Mouse (Mus musculus) stomach, postnatal 0 days (tissue): ENCODE measurements around the gene Plin1. TPM values are rescaled to one million over a fixed set of nuclear protein-coding genes. Genes with fewer than 3 reads are reported as not detected.

ENCODE experiments used
- ATAC-seq: fragments of 200-750 bp; cut with Nextera tagmentation; 2 replicates; pipeline ENCODE4 v1.8.0; 2017; ENCODE audit not compliant: low FRiP score, low TSS enrichment
- DNase-seq: peaks from one replicate; pipeline ENCODE4 v3.0.0-alpha.2; 2016; ENCODE audit warnings: low spot score
- H3K27ac ChIP-seq: fragments of 300-500 bp; sonication (generic); replicated peaks from 2 replicates; pipeline ENCODE4 v1.5.1; 2014; ENCODE audit warnings: mild to moderate bottlenecking, control low read depth
- H3K27me3 ChIP-seq: fragments of 300-500 bp; sonication (generic); 2 replicates; pipeline ENCODE4 v1.6.1; 2014; ENCODE audit warnings: low read length; ENCODE audit not compliant: control insufficient read depth, insufficient read depth
- H3K36me3 ChIP-seq: fragments of 300-500 bp; sonication (generic); 2 replicates; pipeline ENCODE4 v1.6.1; 2014; ENCODE audit warnings: low read length, mixed read lengths; ENCODE audit not compliant: control insufficient read depth, insufficient read depth
- H3K4me1 ChIP-seq: fragments of 300-500 bp; sonication (generic); replicated peaks from 2 replicates; pipeline ENCODE4 v1.6.1; 2014; ENCODE audit warnings: antibody characterized with exemption; ENCODE audit not compliant: control insufficient read depth, insufficient read depth
- H3K4me2 ChIP-seq: fragments of 300-500 bp; sonication (generic); replicated peaks from 2 replicates; pipeline ENCODE4 v1.6.1; 2014; ENCODE audit warnings: low read depth, mild to moderate bottlenecking, control low read depth, moderate library complexity
- H3K4me3 ChIP-seq: fragments of 300-500 bp; sonication (generic); 2 replicates; pipeline ENCODE4 v1.5.1; 2014; ENCODE audit warnings: low read depth, low read length, control low read depth
- H3K9ac ChIP-seq: fragments of 300-500 bp; sonication (generic); 2 replicates; pipeline ENCODE4 v1.6.1; 2014; ENCODE audit warnings: mild to moderate bottlenecking, low read length, control low read depth, mixed read lengths
- H3K9me3 ChIP-seq: fragments of 300-500 bp; sonication (generic); 2 replicates; pipeline ENCODE4 v1.6.1; 2016; ENCODE audit warnings: low read length; ENCODE audit not compliant: control insufficient read depth
- CTCF ChIP-seq: IDR thresholded peaks from 2 replicates; pipeline ENCODE4 v1.5.1; 2016; ENCODE audit warnings: antibody characterized with exemption, low read depth, mild to moderate bottlenecking, moderate library complexity
- EP300 ChIP-seq: optimal IDR thresholded peaks from 2 replicates; pipeline ENCODE3; 2016; ENCODE audit warnings: antibody characterized with exemption
- WGBS: fragments of 180-500 bp; shearing (Covaris S2); extraction: QIAGEN DNeasy Blood & Tissue Kit; methylation state at CpG from one replicate; pipeline ENCODE4 v1.1.7; 2014; 5-methylcytosine and 5-hydroxymethylcytosine counted together
- polyA plus RNA-seq: library from polyadenylated mRNA; unstranded; fragments of >200 nt; fragmentation: Nextera tagmentation; extraction: Ambion mirVana; gene quantifications from 2 replicates; pipeline ENCODE4 v1.2.1, GENCODE M21; 2015

The Plin1 gene
- polyA plus RNA-seq = 0.07 TPM in 1 of 2 replicates, not detected in the other

- Histone ChIP-seq H3K4me1 (no peaks in the 10 kb centered on the region), H3K36me3 (no peaks in the 10 kb centered on the region), H3K4me2 (no peak within 1 kb of the TSS), H3K4me3 (no peak within 1 kb of the TSS), H3K27me3 (no peaks in the 10 kb centered on the region), H3K27ac (no peak within 1 kb of the TSS), H3K9me3 (no peaks in the 10 kb centered on the region), H3K9ac (no peak within 1 kb of the TSS)
- no peak for ATAC-seq
- WGBS = 52% methylated on average over 4 of the region's 4 CpGs
- DNase-seq = no peak
- TF ChIP-seq EP300 (no peak), CTCF (no peak)
Measured at GRCm38 (mm10) chr7:79732622-79733021, at the start of gene Plin1. Plin1 (minus strand) TSS chr7:79732903.

GRCm38 (mm10) chr7:79782516-79782855 is 49.8 kb upstream of the Plin1 start:
- 85% methylated on average over 2 of the region's 2 CpGs for WGBS
- Histone ChIP-seq H3K36me3 (no peaks in the 10 kb centered on the region), H3K4me1 (no peaks in the 10 kb centered on the region)

GRCm38 (mm10) chr7:79781826-79782515 is 49.3 kb upstream of the Plin1 start:
- no peaks in the 10 kb centered on the region for H3K9me3 ChIP-seq
- H3K27ac ChIP-seq = no peak overlapping the region
- no peaks in the 10 kb centered on the region for H3K27me3 ChIP-seq
- DNase-seq (no peak), ATAC-seq (no peak)
- H3K4me2 ChIP-seq = no peak overlapping the region
- no peaks in the 10 kb centered on the region for H3K4me1 ChIP-seq
- H3K36me3 ChIP-seq = no peaks in the 10 kb centered on the region
- no peak for TF ChIP-seq EP300
- no peak for TF ChIP-seq CTCF
- no peak overlapping the region for H3K9ac ChIP-seq
- no peak overlapping the region for H3K4me3 ChIP-seq
- 79% methylated on average over 11 of the region's 11 CpGs for WGBS

More at GRCm38 (mm10) chr7:79782516-79782855, 49.8 kb upstream of the Plin1 start:
- ATAC-seq = no peak
- Histone ChIP-seq H3K4me2 (no peak overlapping the region), H3K4me3 (no peak overlapping the region), H3K9me3 (no peaks in the 10 kb centered on the region), H3K27ac (no peak overlapping the region), H3K9ac (no peak overlapping the region), H3K27me3 (no peaks in the 10 kb centered on the region)
- DNase-seq = no peak
- TF ChIP-seq EP300 = no peak
- no peak for TF ChIP-seq CTCF

- Histone ChIP-seq H3K4me2 (peak overlapping the region; percentile 56), H3K4me3 (peak overlapping the region; percentile 33), H3K9me3 (no peaks in the 10 kb centered on the region), H3K27me3 (no peaks in the 10 kb centered on the region), H3K9ac (peak overlapping the region; percentile 36), H3K36me3 (no peaks in the 10 kb centered on the region), H3K4me1 (no peaks in the 10 kb centered on the region), H3K27ac (no peak overlapping the region)
- TF ChIP-seq EP300 = no peak
- peak; percentile 96 for TF ChIP-seq CTCF
- 22% methylated on average over 16 of the region's 16 CpGs for WGBS
- ATAC-seq (peak; percentile 79), DNase-seq (peak; percentile 77)
Measured at GRCm38 (mm10) chr7:79780647-79781626, 48.2 kb upstream of the Plin1 start.

GRCm38 (mm10) chr7:79771561-79772512 is 39.1 kb upstream of the Plin1 start:
- H3K36me3 ChIP-seq = no peaks in the 10 kb centered on the region
- no peaks in the 10 kb centered on the region for H3K4me1 ChIP-seq
- H3K9ac ChIP-seq = no peak overlapping the region
- no peak overlapping the region for H3K4me3 ChIP-seq
- no peak for TF ChIP-seq CTCF
- TF ChIP-seq EP300 = no peak
- no peaks in the 10 kb centered on the region for H3K9me3 ChIP-seq
- H3K27ac ChIP-seq = no peak overlapping the region
- no peaks in the 10 kb centered on the region for H3K27me3 ChIP-seq
- no peak overlapping the region for H3K4me2 ChIP-seq
- no peak; the same call in 1 of the 2 replicates for ATAC-seq
- 51% methylated on average over 14 of the region's 15 CpGs for WGBS
- no peak for DNase-seq
